Mouse (Mus musculus) forebrain, postnatal 0 days (tissue): ENCODE results near the gene Aen. TPM values are rescaled to one million over a fixed set of nuclear protein-coding genes. Genes with fewer than 3 reads are reported as not detected.
A peak's percentile ranks its signal among the peaks of the same experiment; 100 is the strongest.

Experiments used
- ATAC-seq: fragments of 200-750 bp; cut with Nextera tagmentation; 2 replicates; pipeline ENCODE4 v1.8.0; 2017; ENCODE audit warnings: mild to moderate bottlenecking, moderate library complexity
- DNase-seq: peaks from one replicate; pipeline ENCODE4 v3.0.0-alpha.2; 2015
- H3K27ac ChIP-seq: fragments of 300-500 bp; sonication (generic); 2 replicates; pipeline ENCODE4 v1.5.1; 2014; ENCODE audit warnings: low read depth, mild to moderate bottlenecking, antibody characterized with exemption, low read length, moderate library complexity, mixed read lengths
- H3K27me3 ChIP-seq: fragments of 300-500 bp; sonication (generic); 2 replicates; pipeline ENCODE4 v1.6.1; 2014; ENCODE audit warnings: mild to moderate bottlenecking, low read length, mixed read lengths; ENCODE audit not compliant: insufficient read depth
- H3K36me3 ChIP-seq: fragments of 300-500 bp; sonication (generic); 2 replicates; pipeline ENCODE4 v1.6.1; 2014; ENCODE audit warnings: mild to moderate bottlenecking, moderate library complexity; ENCODE audit not compliant: insufficient read depth
- H3K4me1 ChIP-seq: fragments of 300-500 bp; sonication (generic); 2 replicates; pipeline ENCODE4 v1.6.1; 2014; ENCODE audit warnings: antibody characterized with exemption; ENCODE audit not compliant: insufficient read depth
- H3K4me2 ChIP-seq: fragments of 300-500 bp; sonication (generic); 2 replicates; pipeline ENCODE4 v1.6.1; 2014; ENCODE audit warnings: low read depth, mild to moderate bottlenecking, moderate library complexity
- H3K4me3 ChIP-seq: fragments of 300-500 bp; sonication (generic); 2 replicates; pipeline ENCODE4 v1.5.1; 2014; ENCODE audit warnings: low read depth, low read length, mixed read lengths
- H3K9ac ChIP-seq: fragments of 300-500 bp; sonication (generic); 2 replicates; pipeline ENCODE4 v1.6.1; 2014; ENCODE audit warnings: mild to moderate bottlenecking
- H3K9me3 ChIP-seq: fragments of 300-500 bp; sonication (generic); 2 replicates; pipeline ENCODE4 v1.6.1; 2016; ENCODE audit warnings: low read length
- CTCF ChIP-seq: sonication (generic); IDR thresholded peaks from 2 replicates; pipeline ENCODE4 v1.5.1; 2016; ENCODE audit warnings: antibody characterized with exemption, control low read depth, low read depth
- WGBS: fragments of 180-500 bp; shearing (Covaris S2); extraction: QIAGEN DNeasy Blood & Tissue Kit; methylation state at CpG from one replicate; pipeline ENCODE4 v1.1.7; 2014; 5-methylcytosine and 5-hydroxymethylcytosine counted together
- polyA plus RNA-seq: library from polyadenylated mRNA; unstranded; fragments of >200 nt; fragmentation: Nextera tagmentation; extraction: Ambion mirVana; gene quantifications from 2 replicates; pipeline ENCODE4 v1.2.1, GENCODE M21; 2015
- total RNA-seq: library from RNA; depleted of rRNA; stranded (reverse); fragments of >200 nt; gene quantifications from 2 replicates; pipeline ENCODE4 v1.2.3, GENCODE M21; 2014

The Aen gene
- total and polyA plus RNA-seq, 2 experiments from 2014 or later = 40.5 to 57.7 TPM

GRCm38 (mm10) chr7:78911209-78911608, 15.6 kb downstream of the Aen start:
- Histone ChIP-seq H3K4me1 (peaks cover 6% of the 10 kb centered on the region; the same call in 1 of the 2 replicates), H3K9me3 (no peaks in the 10 kb centered on the region), H3K27ac (no peak overlapping the region), H3K4me3 (no peak overlapping the region), H3K4me2 (no peak overlapping the region), H3K36me3 (peaks cover 14% of the 10 kb centered on the region; the same call in 1 of the 2 replicates), H3K27me3 (no peaks in the 10 kb centered on the region), H3K9ac (no peak overlapping the region)
- no peak for ATAC-seq
- 92% methylated on average over 4 of the region's 4 CpGs for WGBS
- TF ChIP-seq CTCF = no peak
- DNase-seq = no peak

GRCm38 (mm10) chr7:78912253-78912973, 16.8 kb downstream of the Aen start:
- Histone ChIP-seq H3K4me1 (peaks cover 6% of the 10 kb centered on the region; the same call in 1 of the 2 replicates), H3K4me2 (peak overlapping the region; percentile 33; the same call in 1 of the 2 replicates), H3K36me3 (peaks cover 8% of the 10 kb centered on the region; the same call in 1 of the 2 replicates), H3K9me3 (no peaks in the 10 kb centered on the region), H3K27me3 (no peaks in the 10 kb centered on the region), H3K4me3 (peak overlapping the region; percentile 17; the same call in 1 of the 2 replicates), H3K9ac (peak overlapping the region; percentile 28; the same call in 1 of the 2 replicates), H3K27ac (no peak overlapping the region)
- peak; percentile 56 for ATAC-seq
- DNase-seq = peak; percentile 32
- TF ChIP-seq CTCF = no peak
- WGBS = 11% methylated on average over 20 of the region's 20 CpGs

- peak within 1 kb of the TSS; percentile 28; the same call in 1 of the 2 replicates for H3K9ac ChIP-seq
- H3K27me3 ChIP-seq = no peaks in the 10 kb centered on the region
- peak within 1 kb of the TSS; percentile 17; the same call in 1 of the 2 replicates for H3K4me3 ChIP-seq
- 57% methylated on average over 5 of the region's 5 CpGs for WGBS
- DNase-seq (no peak), ATAC-seq (no peak)
- H3K36me3 ChIP-seq = peaks cover 8% of the 10 kb centered on the region; the same call in 1 of the 2 replicates
- peak within 1 kb of the TSS; percentile 33; the same call in 1 of the 2 replicates for H3K4me2 ChIP-seq
- no peak for TF ChIP-seq CTCF
- H3K9me3 ChIP-seq = no peaks in the 10 kb centered on the region
- no peak within 1 kb of the TSS for H3K27ac ChIP-seq
- H3K4me1 ChIP-seq = peaks cover 6% of the 10 kb centered on the region; the same call in 1 of the 2 replicates
Measured at GRCm38 (mm10) chr7:78912974-78913474, 17.4 kb downstream of the Aen start, which contains the start of gene Isg20. Gene Isg20, plus strand, starts transcription at chr7:78913424.

- H3K4me1 ChIP-seq = peaks cover 6% of the 10 kb centered on the region; the same call in 1 of the 2 replicates
- no peak overlapping the region for H3K4me3 ChIP-seq
- no peaks in the 10 kb centered on the region for H3K9me3 ChIP-seq
- H3K4me2 ChIP-seq = no peak overlapping the region
- DNase-seq (no peak), ATAC-seq (no peak)
- H3K36me3 ChIP-seq = 0 out of 2 replicates have a peak, but pooled peaks cover 5% of the 10 kb centered on the region
- no peaks in the 10 kb centered on the region for H3K27me3 ChIP-seq
- TF ChIP-seq CTCF = no peak
- WGBS = 77% methylated on average over 19 of the region's 19 CpGs
- H3K9ac ChIP-seq = no peak overlapping the region
- no peak overlapping the region for H3K27ac ChIP-seq
Measured at GRCm38 (mm10) chr7:78913649-78914544, 18.2 kb downstream of the Aen start.

GRCm38 (mm10) chr7:78914545-78914845, 18.8 kb downstream of the Aen start:
- TF ChIP-seq CTCF = no peak
- Histone ChIP-seq H3K4me3 (no peak overlapping the region), H3K9me3 (no peaks in the 10 kb centered on the region), H3K27me3 (no peaks in the 10 kb centered on the region), H3K9ac (no peak overlapping the region), H3K36me3 (0 out of 2 replicates have a peak, but pooled peaks cover 5% of the 10 kb centered on the region), H3K4me2 (no peak overlapping the region), H3K27ac (no peak overlapping the region), H3K4me1 (peaks cover 6% of the 10 kb centered on the region; the same call in 1 of the 2 replicates)
- ATAC-seq (no peak), DNase-seq (no peak)
- WGBS = 91% methylated on average over 3 of the region's 3 CpGs

- Histone ChIP-seq H3K27ac (no peak overlapping the region), H3K4me1 (peaks cover 6% of the 10 kb centered on the region; the same call in 1 of the 2 replicates), H3K4me2 (no peak overlapping the region), H3K4me3 (no peak overlapping the region), H3K36me3 (0 out of 2 replicates have a peak, but pooled peaks cover under 1% of the 10 kb centered on the region), H3K9me3 (no peaks in the 10 kb centered on the region), H3K27me3 (no peaks in the 10 kb centered on the region), H3K9ac (no peak overlapping the region)
- TF ChIP-seq CTCF = no peak
- whole genome bisulfite sequencing = 85% methylated on average over 11 of the region's 11 CpGs
- no peak for ATAC-seq
- no peak for DNase-seq
Measured at GRCm38 (mm10) chr7:78914896-78915510, 19.3 kb downstream of the Aen start.
